Mouse (Mus musculus): Measurements from ENCODE around the gene Sp1.

DNA sequence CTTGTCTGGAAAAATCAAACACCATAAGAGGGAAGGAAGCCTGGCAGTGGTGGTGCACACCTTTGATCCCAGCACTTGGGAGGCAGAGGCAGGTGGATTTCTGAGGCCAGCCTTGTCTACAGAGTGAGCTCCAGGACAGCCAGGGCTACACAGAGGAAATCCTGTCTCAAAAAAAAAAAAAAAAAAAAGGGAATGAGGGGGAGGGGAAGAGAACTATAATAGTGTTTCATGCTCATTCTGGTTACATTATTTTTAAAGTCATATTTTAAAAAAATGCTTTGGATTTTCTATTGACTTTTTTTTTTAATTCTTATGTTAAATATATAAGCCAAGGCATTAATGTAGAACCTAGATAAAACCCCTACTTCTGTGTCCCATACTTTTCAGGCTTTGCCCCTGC lies 7.7 kb downstream of the Sp1 start:
- no peak for TF ChIP-seq CTCF (IDR thresholded peaks at IDR 0.05; ENCODE audit: low read depth, low read length)
- TF ChIP-seq POLR2A (IDR thresholded peaks at IDR 0.05; ENCODE audit: borderline replicate concordance, low read depth, low read length) = no peak

All from bone marrow macrophage, adult 2 months (primary cell).